Mouse (Mus musculus) intestine, embryonic 14.5 days (tissue): ENCODE data around the gene Usp5. TPM values are rescaled to one million over a fixed set of nuclear protein-coding genes. Genes with fewer than 3 reads are reported as not detected.
A peak's percentile ranks its signal among the peaks of the same experiment; 100 is the strongest.

Experiments
- ATAC-seq: fragments of 200-750 bp; cut with Nextera tagmentation; replicated peaks from 2 replicates; pipeline ENCODE4 v1.8.0; 2017; ENCODE audit warnings: low read depth, moderate number of reproducible peaks, moderate TSS enrichment, moderate library complexity; ENCODE audit not compliant: low FRiP score, low TSS enrichment
- DNase-seq: peaks from one replicate; pipeline ENCODE4 v3.0.0-alpha.2; 2018; ENCODE audit warnings: low spot score
- H3K27ac ChIP-seq: fragments of 300-500 bp; sonication (generic); 2 replicates; pipeline ENCODE4 v1.5.1; 2014; ENCODE audit warnings: low read depth, mild to moderate bottlenecking, control low read depth
- H3K27me3 ChIP-seq: fragments of 300-500 bp; sonication (generic); replicated peaks from 2 replicates; pipeline ENCODE4 v1.6.1; 2014; ENCODE audit warnings: low read length, control low read depth; ENCODE audit not compliant: control insufficient read depth, insufficient read depth
- H3K36me3 ChIP-seq: fragments of 300-500 bp; sonication (generic); 2 replicates; pipeline ENCODE4 v1.6.1; 2014; ENCODE audit warnings: low read length, control low read depth; ENCODE audit not compliant: control insufficient read depth, insufficient read depth
- H3K4me1 ChIP-seq: fragments of 300-500 bp; sonication (generic); replicated peaks from 2 replicates; pipeline ENCODE4 v1.6.1; 2014; ENCODE audit warnings: low read length, control low read depth, mixed read lengths; ENCODE audit not compliant: control insufficient read depth, insufficient read depth
- H3K4me2 ChIP-seq: fragments of 300-500 bp; sonication (generic); 2 replicates; pipeline ENCODE4 v1.6.1; 2014; ENCODE audit warnings: low read length
- H3K4me3 ChIP-seq: fragments of 300-500 bp; sonication (generic); 2 replicates; pipeline ENCODE4 v1.5.1; 2014; ENCODE audit warnings: low read depth, low read length, control low read depth, mixed read lengths
- H3K9ac ChIP-seq: fragments of 300-500 bp; sonication (generic); 2 replicates; pipeline ENCODE4 v1.6.1; 2014; ENCODE audit warnings: mild to moderate bottlenecking, low read length
- H3K9me3 ChIP-seq: fragments of 300-500 bp; sonication (generic); 2 replicates; pipeline ENCODE4 v1.6.1; 2016; ENCODE audit warnings: low read length, control low read depth; ENCODE audit not compliant: control insufficient read depth
- WGBS: fragments of 180-500 bp; shearing (Covaris S2); extraction: QIAGEN DNeasy Blood & Tissue Kit; methylation state at CpG from one replicate; pipeline ENCODE4 v1.1.7; 2014; 5-methylcytosine and 5-hydroxymethylcytosine counted together
- polyA plus RNA-seq: library from polyadenylated mRNA; unstranded; fragments of >200 nt; fragmentation: Nextera tagmentation; extraction: Ambion mirVana; gene quantifications from 2 replicates; pipeline ENCODE4 v1.2.1, GENCODE M21; 2014

Usp5 gene
- polyA plus RNA-seq, 1 experiment from 2014 or later: 126 TPM

GRCm38 (mm10) chr6:124817125-124817524, 12.2 kb downstream of the Usp5 start:
- Histone ChIP-seq H3K9me3 (no peaks in the 10 kb centered on the region), H3K27ac (no peak overlapping the region), H3K9ac (no peak overlapping the region), H3K4me3 (no peak overlapping the region), H3K36me3 (peaks cover 78% of the 10 kb centered on the region), H3K4me1 (peaks cover 20% of the 10 kb centered on the region), H3K4me2 (no peak overlapping the region), H3K27me3 (no peaks in the 10 kb centered on the region)
- no peak for ATAC-seq
- 92% methylated on average over 11 of the region's 11 CpGs for WGBS
- no peak for DNase-seq

GRCm38 (mm10) chr6:124816611-124817010, 12.7 kb downstream of the Usp5 start:
- peaks cover 78% of the 10 kb centered on the region for H3K36me3 ChIP-seq
- ATAC-seq: no peak
- 70% methylated on average over 4 of the region's 4 CpGs for WGBS

GRCm38 (mm10) chr6:124814858-124815774, 14.2 kb downstream of the Usp5 start:
- Histone ChIP-seq H3K27ac (no peak overlapping the region), H3K36me3 (peaks cover 77% of the 10 kb centered on the region), H3K4me1 (peaks cover 25% of the 10 kb centered on the region), H3K9ac (no peak overlapping the region), H3K4me3 (no peak overlapping the region), H3K4me2 (no peak overlapping the region), H3K27me3 (no peaks in the 10 kb centered on the region), H3K9me3 (no peaks in the 10 kb centered on the region)
- WGBS: 67% methylated on average over 9 of the region's 9 CpGs
- ATAC-seq: no peak
- DNase-seq: no peak

More at GRCm38 (mm10) chr6:124816611-124817010, 12.7 kb downstream of the Usp5 start:
- Histone ChIP-seq H3K27me3 (no peaks in the 10 kb centered on the region), H3K4me1 (peaks cover 21% of the 10 kb centered on the region), H3K9me3 (no peaks in the 10 kb centered on the region), H3K4me2 (no peak overlapping the region), H3K4me3 (no peak overlapping the region), H3K27ac (no peak overlapping the region), H3K9ac (no peak overlapping the region)
- no peak for DNase-seq

- H3K9me3 ChIP-seq: no peaks in the 10 kb centered on the region
- 31% methylated on average over 8 of the region's 8 CpGs for WGBS
- H3K4me3 ChIP-seq: peak overlapping the region; percentile 71
- 0 out of 2 replicates have a peak overlapping the region, but pooled peaks have one; percentile 1 for H3K27ac ChIP-seq
- DNase-seq: no peak
- no peaks in the 10 kb centered on the region for H3K27me3 ChIP-seq
- peak overlapping the region; percentile 95 for H3K4me2 ChIP-seq
- ATAC-seq: peak; percentile 30; the same call in 1 of the 2 replicates
- H3K9ac ChIP-seq: no peak overlapping the region
- peaks cover 71% of the 10 kb centered on the region for H3K36me3 ChIP-seq
- peaks cover 32% of the 10 kb centered on the region for H3K4me1 ChIP-seq
Observed at GRCm38 (mm10) chr6:124814448-124814847, 14.8 kb downstream of the Usp5 start.

- ATAC-seq (peak; percentile 85), DNase-seq (peak; percentile 95)
- peak within 1 kb of the TSS; percentile 95 for H3K4me2 ChIP-seq
- WGBS: under 1% methylated on average over 22 of the region's 22 CpGs
- peaks cover 66% of the 10 kb centered on the region for H3K36me3 ChIP-seq
- peak within 1 kb of the TSS; percentile 88 for H3K27ac ChIP-seq
- H3K9me3 ChIP-seq: no peaks in the 10 kb centered on the region
- H3K9ac ChIP-seq: peak within 1 kb of the TSS; percentile 84
- no peaks in the 10 kb centered on the region for H3K27me3 ChIP-seq
- H3K4me3 ChIP-seq: peak within 1 kb of the TSS; percentile 71
- peaks cover 32% of the 10 kb centered on the region for H3K4me1 ChIP-seq
Observed at GRCm38 (mm10) chr6:124813933-124814332, 15.4 kb downstream of the Usp5 start, which contains the start of gene Tpi1. Tpi1 (minus strand) TSS chr6:124814296.

- H3K4me1 ChIP-seq: peaks cover 32% of the 10 kb centered on the region
- H3K9me3 ChIP-seq: no peaks in the 10 kb centered on the region
- peaks cover 62% of the 10 kb centered on the region for H3K36me3 ChIP-seq
- H3K4me3 ChIP-seq: peak overlapping the region; percentile 71
- peak; percentile 61 for ATAC-seq
- peak overlapping the region; percentile 88 for H3K27ac ChIP-seq
- peak overlapping the region; percentile 84 for H3K9ac ChIP-seq
- under 1% methylated on average over 18 of the region's 18 CpGs for WGBS
- H3K4me2 ChIP-seq: peak overlapping the region; percentile 95
- no peaks in the 10 kb centered on the region for H3K27me3 ChIP-seq
- DNase-seq: peak; percentile 89
Observed at GRCm38 (mm10) chr6:124813496-124813895, 15.8 kb downstream of the Usp5 start.

GRCm38 (mm10) chr6:124812848-124813247, 16.4 kb downstream of the Usp5 start:
- Histone ChIP-seq H3K4me3 (peak overlapping the region; percentile 71), H3K36me3 (peaks cover 55% of the 10 kb centered on the region), H3K27me3 (no peaks in the 10 kb centered on the region), H3K27ac (peak overlapping the region; percentile 88), H3K9me3 (no peaks in the 10 kb centered on the region), H3K4me1 (peaks cover 35% of the 10 kb centered on the region), H3K4me2 (peak overlapping the region; percentile 95), H3K9ac (peak overlapping the region; percentile 84)
- DNase-seq (no peak), ATAC-seq (no peak)
- WGBS: 17% methylated on average over 9 of the region's 9 CpGs

GRCm38 (mm10) chr6:124811701-124812560, 17.4 kb downstream of the Usp5 start:
- peak overlapping the region; percentile 95 for H3K4me2 ChIP-seq
- WGBS: 73% methylated on average over 24 of the region's 24 CpGs
- ATAC-seq (no peak), DNase-seq (no peak)
- H3K9me3 ChIP-seq: no peaks in the 10 kb centered on the region
- no peak overlapping the region; the same call in 1 of the 2 replicates for H3K27ac ChIP-seq
- peaks cover 46% of the 10 kb centered on the region for H3K36me3 ChIP-seq
- H3K4me3 ChIP-seq: peak overlapping the region; percentile 71
- peak overlapping the region; percentile 84 for H3K9ac ChIP-seq
- H3K27me3 ChIP-seq: no peaks in the 10 kb centered on the region
- H3K4me1 ChIP-seq: peaks cover 35% of the 10 kb centered on the region
